ENCODE assay signal across 7 mouse cellular contexts in genomic region chr4:46591833-46592520, GRCm38 (mm10). TPM values are rescaled to one million over a fixed set of nuclear protein-coding genes. Genes with fewer than 3 reads are reported as not detected.
DNase-seq lines count a peak whose midpoint lies in the region; ATAC-seq and TF ChIP-seq lines count a peak whose summit lies in the region.

No protein-coding gene starts in this region.

- TF ChIP-seq RAD21 in CH12.LX (IDR thresholded peaks at IDR 0.05; ENCODE audit: low read depth, low read length), result no peak; the same call in 1 of the 2 replicates

- peak; percentile 87 for TF ChIP-seq EP300 in CH12.LX (IDR thresholded peaks at IDR 0.05; ENCODE audit: low read length)

- peak; percentile 31; the same call in 1 of the 2 replicates for TF ChIP-seq POLR2A in CH12.LX (IDR thresholded peaks at IDR 0.05; ENCODE audit: low read depth, low read length)

- peaks cover 35% of the 10 kb centered on the region for H3K27me3 ChIP-seq in heart, embryonic 10.5 days (ENCODE audit: insufficient read depth, poor library complexity, severe bottlenecking)
- no peaks in the 10 kb centered on the region for H3K27me3 ChIP-seq in CH12.LX (replicated peaks)
- H3K27me3 ChIP-seq in hindbrain, embryonic 11.5 days (ENCODE audit: control insufficient read depth, insufficient read depth, low read length), result no peaks in the 10 kb centered on the region

- DNase-seq in heart, postnatal 4 days, result peak; percentile 62
- DNase-seq in heart, embryonic 10.5 days (ENCODE audit: low spot score), result no peak
- peak; percentile 88 for DNase-seq in CH12.LX (ENCODE audit: extremely low read depth)
- peak; percentile 96 for DNase-seq in adipocyte (ENCODE audit: low spot score)
- DNase-seq in layer of hippocampus, adult 8-10 months (ENCODE audit: low spot score in 2 of 2), result no peak
- no peak for DNase-seq in hindbrain, embryonic 11.5 days (ENCODE audit: low spot score)

- in situ Hi-C loops in CH12.LX (cut with MboI; ENCODE audit: low pct_ligation_motif_present, low pct_unique_long_range_greater_than_20kb, low sequenced_read_pairs), result no loop called here

- H3K36me3 ChIP-seq in heart, embryonic 10.5 days, result no peaks in the 10 kb centered on the region
- H3K36me3 ChIP-seq in CH12.LX (replicated peaks in 1 of 2; ENCODE audit: control insufficient read depth in 1 of 2, insufficient read depth in 1 of 2, low read length in 1 of 2) (peaks cover 23 to 38% of the 10 kb centered on the region in 2 experiments), macrophage (ENCODE audit: inconsistent target) (0 out of 2 replicates have a peak, but pooled peaks cover 6% of the 10 kb centered on the region)
- H3K36me3 ChIP-seq in hindbrain, embryonic 11.5 days (ENCODE audit: control insufficient read depth, insufficient read depth, low read length), result no peaks in the 10 kb centered on the region

- no peak overlapping the region for H3K4me3 ChIP-seq in heart, embryonic 10.5 days
- H3K4me3 ChIP-seq in CH12.LX (replicated peaks in 1 of 3; ENCODE audit: low read depth in 2 of 3, low read length in 2 of 3, poor library complexity in 1 of 3) (peak overlapping the region in 1 of 3 experiments; percentile 8), macrophage (ENCODE audit: inconsistent target) (no peak overlapping the region)
- no peak overlapping the region for H3K4me3 ChIP-seq in hindbrain, embryonic 11.5 days (ENCODE audit: low read depth, low read length)

- TF ChIP-seq CTCF in CH12.LX (conservative IDR thresholded peaks at IDR 0.05 in 1 of 2, IDR thresholded peaks at IDR 0.05 in 1 of 2; ENCODE audit: low read depth in 2 of 2, low read length in 2 of 2), result no peak

- H3K79me2 ChIP-seq in CH12.LX (replicated peaks; ENCODE audit: control insufficient read depth, extremely low read depth, insufficient read depth, poor library complexity, severe bottlenecking), result peaks cover 90% of the 10 kb centered on the region
- H3K79me2 ChIP-seq in macrophage (ENCODE audit: inconsistent target), result peaks cover 100% of the 10 kb centered on the region

- no peak overlapping the region for H3K27ac ChIP-seq in heart, embryonic 10.5 days
- peak overlapping the region; percentile 90 for H3K27ac ChIP-seq in CH12.LX (ENCODE audit: insufficient read depth, low read depth)
- peak overlapping the region; percentile 66 for H3K27ac ChIP-seq in macrophage
- no peak overlapping the region for H3K27ac ChIP-seq in hindbrain, embryonic 11.5 days (ENCODE audit: low read depth, low read length)

- H3K4me2 ChIP-seq in CH12.LX (ENCODE audit: insufficient read depth, low read depth, poor library complexity, severe bottlenecking), result peak overlapping the region; percentile 42; the same call in 1 of the 2 replicates
- H3K4me2 ChIP-seq in hindbrain, embryonic 11.5 days (replicated peaks; ENCODE audit: low read depth, low read length), result no peak overlapping the region

- H3K9me3 ChIP-seq in heart, embryonic 10.5 days, result no peaks in the 10 kb centered on the region
- H3K9me3 ChIP-seq in CH12.LX (replicated peaks; ENCODE audit: low read length), result no peaks in the 10 kb centered on the region
- H3K9me3 ChIP-seq in hindbrain, embryonic 11.5 days (ENCODE audit: control insufficient read depth, low read length), result no peaks in the 10 kb centered on the region

- dilution Hi-C loops in CH12.LX (cut with MboI; ENCODE audit: extremely low pct_ligation_motif_present, extremely low pct_unique_long_range_greater_than_20kb, low sequenced_read_pairs), result no loop called here

- H3K9ac ChIP-seq in CH12.LX (ENCODE audit: insufficient read depth, low read depth), result peak overlapping the region; percentile 42; the same call in 1 of the 2 replicates
- no peak overlapping the region for H3K9ac ChIP-seq in hindbrain, embryonic 11.5 days (ENCODE audit: low read depth, low read length)

- H3K4me1 ChIP-seq in heart, embryonic 10.5 days, result peaks cover 35% of the 10 kb centered on the region
- H3K4me1 ChIP-seq in CH12.LX (ENCODE audit: control insufficient read depth in 1 of 2, insufficient read depth in 2 of 2), result peaks cover 56 to 85% of the 10 kb centered on the region in 2 experiments
- no peaks in the 10 kb centered on the region for H3K4me1 ChIP-seq in hindbrain, embryonic 11.5 days (replicated peaks; ENCODE audit: control insufficient read depth, insufficient read depth, low read length)

- 90% methylated on average over 9 of the region's 9 CpGs for WGBS in heart, embryonic 10.5 days
- WGBS in macrophage (ENCODE audit: missing documents), result 31% methylated on average over 9 of the region's 9 CpGs
- 91% methylated on average over 9 of the region's 9 CpGs for WGBS in hindbrain, embryonic 11.5 days

- ATAC-seq in hindbrain, embryonic 11.5 days (ENCODE audit: low FRiP score), result no peak

TF ChIP-seq in CH12.LX, 34 proteins besides CTCF, POLR2A, EP300 and RAD21:
- TF ChIP-seq ZKSCAN1 (IDR thresholded peaks at IDR 0.05; ENCODE audit: borderline replicate concordance, low read depth, low read length) (no peak), CHD2 (IDR thresholded peaks at IDR 0.05; ENCODE audit: low read length) (0 out of 2 replicates have a peak, but pooled peaks have one; percentile 52), UBTF (IDR thresholded peaks at IDR 0.05; ENCODE audit: low read depth, low read length) (no peak), KAT2A (IDR thresholded peaks at IDR 0.05; ENCODE audit: insufficient replicate concordance, low read length) (no peak), JUN (IDR thresholded peaks at IDR 0.05; ENCODE audit: insufficient read depth, low read depth, low read length) (peak; percentile 30; the same call in 1 of the 2 replicates), JUND (conservative IDR thresholded peaks at IDR 0.05; ENCODE audit: low read depth, low read length) (peak; percentile 44; the same call in 1 of the 2 replicates), ETS1 (conservative IDR thresholded peaks at IDR 0.05; ENCODE audit: low read depth, low read length) (peak; percentile 89), SIN3A (IDR thresholded peaks at IDR 0.05; ENCODE audit: low read length) (peak; percentile 75), ZNF384 (IDR thresholded peaks at IDR 0.05; ENCODE audit: low read depth, low read length) (peak; percentile 89), BHLHE40 (IDR thresholded peaks at IDR 0.05; ENCODE audit: low read depth, low read length) (peak; percentile 69), MYC (IDR thresholded peaks at IDR 0.05; ENCODE audit: low read depth, low read length) (peak; percentile 80; the same call in 1 of the 2 replicates), MAX (IDR thresholded peaks at IDR 0.05; ENCODE audit: low read length) (peak; percentile 87), IRF4 (IDR thresholded peaks at IDR 0.05; ENCODE audit: low read depth, low read length) (peak; percentile 67; the same call in 1 of the 2 replicates), TCF12 (IDR thresholded peaks at IDR 0.05; ENCODE audit: low read depth, low read length) (peak; percentile 90), MEF2A (IDR thresholded peaks at IDR 0.05; ENCODE audit: borderline replicate concordance, low read depth, low read length) (peak; percentile 68; the same call in 1 of the 2 replicates), GABPA (IDR thresholded peaks at IDR 0.05; ENCODE audit: insufficient replicate concordance, low read depth, low read length) (no peak), MXI1 (IDR thresholded peaks at IDR 0.05; ENCODE audit: low read depth, low read length) (peak; percentile 61)

RNA-seq across cellular contexts. Expression of gene Coro2a, which starts 10.0 kb away (rescaled TPM):
- under 1 TPM; 0.25 to 0.48 TPM for total RNA-seq in heart, postnatal 4 days (2021)
- polyA plus RNA-seq in heart, embryonic 10.5 days (2016; fragmentation: Nextera tagmentation; extraction: Ambion mirVana), result 0.89 and 1.4 TPM in 2 replicates
- 71.4 and 129 TPM in 2 replicates for total RNA-seq in CH12.LX (2012; rRNA removed)
- 23.3 and 24.6 TPM in 2 replicates for total RNA-seq in CH12.LX (2014; rRNA removed)
- polyA plus RNA-seq in CH12.LX (2012; ENCODE audit: insufficient read length, low read depth), result 152 and 223 TPM in 2 replicates
- 100 to 1,000 TPM in 16 of 26 experiments, 10 to 100 TPM in 10; 19.8 to 277 (median 119) TPM for total RNA-seq in macrophage (2018; cell fraction: chromatin; rRNA removed)
- 10 to 100 TPM; 44.6 to 93.4 (median 63.3) TPM for total RNA-seq in macrophage (2018; cell fraction: cytosol; rRNA removed)
- total RNA-seq in macrophage (2018; cell fraction: nucleus; rRNA removed), result 100 to 1,000 TPM in 9 of 26 experiments, 10 to 100 TPM in 17; 29.9 to 258 (median 87.1) TPM
- 34.5 to 36.9 TPM (median 35.4 TPM) in 3 replicates for polyA plus RNA-seq in macrophage (2018)
- total RNA-seq in layer of hippocampus, adult 8-10 months (2022), result 10 to 100 TPM; 15.7 to 19.5 (median 17.8) TPM
- 3.6 and 6.6 TPM in 2 replicates for polyA plus RNA-seq in hindbrain, embryonic 11.5 days (2014; fragmentation: Nextera tagmentation; extraction: Ambion mirVana)

RNA-seq across cellular contexts. Expression of gene Trim14, which starts 56.0 kb away (rescaled TPM):
- total RNA-seq in heart, postnatal 4 days (2021), result 1 to 10 TPM in 1 of 2 experiments, under 1 TPM in 1; 0.76 to 1.3 TPM
- polyA plus RNA-seq in heart, embryonic 10.5 days (2016; fragmentation: Nextera tagmentation; extraction: Ambion mirVana), result 0.86 and 2.4 TPM in 2 replicates
- total RNA-seq in CH12.LX (2012; rRNA removed) (24.4 and 26.5 TPM in 2 replicates), CH12.LX (2014; rRNA removed) (11.6 and 13.8 TPM in 2 replicates)
- polyA plus RNA-seq in CH12.LX (2012; ENCODE audit: insufficient read length, low read depth) (26.0 and 35.4 TPM in 2 replicates), macrophage (2018) (89.8 to 107 TPM (median 90.1 TPM) in 3 replicates)
- 100 to 1,000 TPM in 20 of 26 experiments, 10 to 100 TPM in 6; 40.3 to 320 (median 186) TPM for total RNA-seq in macrophage (2018; cell fraction: chromatin; rRNA removed)
- 100 to 1,000 TPM in 14 of 26 experiments, 10 to 100 TPM in 12; 40.9 to 189 (median 109) TPM for total RNA-seq in macrophage (2018; cell fraction: cytosol; rRNA removed)
- total RNA-seq in macrophage (2018; cell fraction: nucleus; rRNA removed), result 100 to 1,000 TPM in 20 of 26 experiments, 10 to 100 TPM in 6; 47.0 to 265 (median 151) TPM
- 1 to 10 TPM in 3 of 4 experiments, under 1 TPM in 1; 0.89 to 2.3 (median 1.8) TPM for total RNA-seq in layer of hippocampus, adult 8-10 months (2022)
- 0.84 and 1.0 TPM in 2 replicates for polyA plus RNA-seq in hindbrain, embryonic 11.5 days (2014; fragmentation: Nextera tagmentation; extraction: Ambion mirVana)

RNA-seq across cellular contexts. Expression of gene Tbc1d2, which starts 58.0 kb away (rescaled TPM):
- 1 to 10 TPM; 2.9 to 3.5 TPM for total RNA-seq in heart, postnatal 4 days (2021)
- 0.55 and 0.98 TPM in 2 replicates for polyA plus RNA-seq in heart, embryonic 10.5 days (2016; fragmentation: Nextera tagmentation; extraction: Ambion mirVana)
- total RNA-seq in CH12.LX (2012; rRNA removed), result 0.59 and 1.1 TPM in 2 replicates
- 0.12 TPM in 2 replicates for total RNA-seq in CH12.LX (2014; rRNA removed)
- 0.27 and 0.29 TPM in 2 replicates for polyA plus RNA-seq in CH12.LX (2012; ENCODE audit: insufficient read length, low read depth)
- 10 to 100 TPM in 14 of 26 experiments, 1 to 10 TPM in 12; 2.3 to 57.6 (median 12.5) TPM for total RNA-seq in macrophage (2018; cell fraction: chromatin; rRNA removed)
- 10 to 100 TPM in 10 of 26 experiments, 1 to 10 TPM in 16; 3.0 to 22.5 (median 7.7) TPM for total RNA-seq in macrophage (2018; cell fraction: cytosol; rRNA removed)
- total RNA-seq in macrophage (2018; cell fraction: nucleus; rRNA removed), result 10 to 100 TPM in 12 of 26 experiments, 1 to 10 TPM in 14; 3.7 to 48.0 (median 9.7) TPM
- 8.8 to 14.9 TPM (median 9.6 TPM) in 3 replicates for polyA plus RNA-seq in macrophage (2018)
- 1 to 10 TPM; 2.8 to 4.2 (median 3.0) TPM for total RNA-seq in layer of hippocampus, adult 8-10 months (2022)
- 1.0 and 1.1 TPM in 2 replicates for polyA plus RNA-seq in hindbrain, embryonic 11.5 days (2014; fragmentation: Nextera tagmentation; extraction: Ambion mirVana)

Comparison
In these comparisons a context has a peak if more than half of its experiments do, and no peak if none do; other contexts are left out.
1. DNase-seq: peak in heart, postnatal 4 days (single experiment), CH12.LX (single experiment) and adipocyte (single experiment); none in heart, embryonic 10.5 days (single experiment), layer of hippocampus, adult 8-10 months (0 of 2) and hindbrain, embryonic 11.5 days (single experiment).
2. H3K27ac ChIP-seq: peak in CH12.LX (single experiment) and macrophage (single experiment); none in heart, embryonic 10.5 days (single experiment) and hindbrain, embryonic 11.5 days (single experiment).